Mouse (Mus musculus): ENCODE data around the gene Slc27a4. TPM values are rescaled to one million over a fixed set of nuclear protein-coding genes. Genes with fewer than 3 reads are reported as not detected.

Gene Slc27a4
- polyA plus RNA-seq, 1 experiment = 8.7 TPM

DNA sequence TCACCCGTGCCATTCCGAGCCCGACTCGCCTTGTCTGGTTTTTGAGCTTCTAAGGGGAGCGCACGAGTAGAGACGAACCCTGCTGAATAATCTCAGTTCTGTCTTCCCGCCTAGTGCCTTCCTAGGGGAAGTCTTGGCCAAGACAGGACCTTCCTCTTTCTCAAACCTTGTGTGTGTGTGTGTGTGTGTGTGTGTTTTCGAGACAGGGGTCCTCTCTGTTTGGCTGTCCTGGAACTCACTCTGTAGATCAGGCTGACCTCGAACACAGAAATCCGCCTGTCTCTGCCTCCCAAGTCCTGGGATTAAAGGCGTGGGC is 25.2 kb downstream of the Slc27a4 start:
- H3K4me1 ChIP-seq (ENCODE audit: control insufficient read depth, insufficient read depth, low read length) = no peaks in the 10 kb centered on the region
- peak overlapping the region; percentile 60 for H3K9ac ChIP-seq (ENCODE audit: low read depth, poor library complexity, severe bottlenecking)
- H3K4me3 ChIP-seq (ENCODE audit: low read depth, low read length) = peak overlapping the region; percentile 95
- TF ChIP-seq POLR2A (IDR thresholded peaks at IDR 0.05; ENCODE audit: insufficient read depth, low read length) (no peak), EP300 (IDR thresholded peaks at IDR 0.05; ENCODE audit: insufficient read depth, low read depth, low read length) (no peak), CTCF (IDR thresholded peaks at IDR 0.05; ENCODE audit: low read depth, low read length) (no peak)
- H3K9me3 ChIP-seq (replicated peaks; ENCODE audit: control insufficient read depth, insufficient read depth, low read length, poor library complexity, severe bottlenecking) = no peaks in the 10 kb centered on the region
- H3K36me3 ChIP-seq (ENCODE audit: control insufficient read depth, insufficient read depth, low read length, poor library complexity, severe bottlenecking) = no peaks in the 10 kb centered on the region
- no peaks in the 10 kb centered on the region for H3K27me3 ChIP-seq (ENCODE audit: control insufficient read depth, insufficient read depth, low read length, poor library complexity, severe bottlenecking)
- H3K27ac ChIP-seq (ENCODE audit: insufficient read depth, low read length) = no peak overlapping the region

DNA sequence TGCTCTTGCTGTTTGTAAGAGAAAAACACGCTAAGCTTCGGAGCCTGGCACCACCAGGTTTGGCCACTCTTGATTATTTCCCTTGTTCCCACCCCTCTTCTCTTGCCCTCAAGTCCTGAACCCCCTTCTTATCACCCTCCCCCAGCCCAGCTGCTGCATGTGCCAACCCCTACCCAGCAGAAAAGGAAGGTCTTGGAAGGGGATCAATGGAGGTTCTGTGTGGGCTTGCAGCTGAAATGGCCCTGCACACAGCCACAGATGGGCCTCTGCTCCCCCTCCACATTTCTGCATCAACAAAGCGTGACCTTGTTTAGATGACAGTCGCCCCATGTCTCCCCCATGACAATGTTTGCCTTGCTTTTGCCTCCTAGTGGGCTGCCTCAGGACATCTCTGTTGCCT is 28.7 kb downstream of the Slc27a4 start:
- Histone ChIP-seq H3K27ac (ENCODE audit: insufficient read depth, low read length) (no peak overlapping the region), H3K4me3 (ENCODE audit: low read depth, low read length) (no peak overlapping the region), H3K27me3 (ENCODE audit: control insufficient read depth, insufficient read depth, low read length, poor library complexity, severe bottlenecking) (no peaks in the 10 kb centered on the region), H3K4me1 (ENCODE audit: control insufficient read depth, insufficient read depth, low read length) (peaks cover 3% of the 10 kb centered on the region), H3K36me3 (ENCODE audit: control insufficient read depth, insufficient read depth, low read length, poor library complexity, severe bottlenecking) (no peaks in the 10 kb centered on the region), H3K9me3 (replicated peaks; ENCODE audit: control insufficient read depth, insufficient read depth, low read length, poor library complexity, severe bottlenecking) (no peaks in the 10 kb centered on the region), H3K9ac (ENCODE audit: low read depth, poor library complexity, severe bottlenecking) (no peak overlapping the region)
- TF ChIP-seq EP300 (IDR thresholded peaks at IDR 0.05; ENCODE audit: insufficient read depth, low read depth, low read length) (no peak), CTCF (IDR thresholded peaks at IDR 0.05; ENCODE audit: low read depth, low read length) (no peak), POLR2A (IDR thresholded peaks at IDR 0.05; ENCODE audit: insufficient read depth, low read length) (no peak)

DNA sequence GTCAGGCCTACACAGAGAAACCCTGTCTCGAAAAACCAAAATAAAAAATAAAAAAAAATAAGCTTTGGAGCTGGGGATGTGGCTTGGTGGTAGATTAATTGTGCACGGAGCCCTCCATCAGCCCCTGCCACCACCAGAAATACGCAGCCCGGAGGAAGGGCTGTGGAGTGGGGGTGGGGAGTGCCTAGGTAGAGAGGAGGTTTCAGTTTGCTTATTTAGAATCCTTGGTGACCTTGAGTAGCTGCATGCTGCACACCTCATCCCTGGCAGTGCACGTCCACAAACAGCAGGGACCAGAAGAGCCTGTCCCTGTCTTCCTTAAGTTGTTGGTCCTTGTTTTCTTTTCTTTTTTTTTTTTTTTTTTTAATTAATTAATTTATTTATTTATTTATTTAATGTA is 31.4 kb downstream of the Slc27a4 start:
- Histone ChIP-seq H3K9ac (ENCODE audit: low read depth, poor library complexity, severe bottlenecking) (no peak overlapping the region; the same call in 1 of the 2 replicates), H3K4me3 (ENCODE audit: low read depth, low read length) (no peak overlapping the region), H3K36me3 (ENCODE audit: control insufficient read depth, insufficient read depth, low read length, poor library complexity, severe bottlenecking) (no peaks in the 10 kb centered on the region), H3K9me3 (replicated peaks; ENCODE audit: control insufficient read depth, insufficient read depth, low read length, poor library complexity, severe bottlenecking) (no peaks in the 10 kb centered on the region), H3K4me1 (ENCODE audit: control insufficient read depth, insufficient read depth, low read length) (peaks cover 3% of the 10 kb centered on the region), H3K27ac (ENCODE audit: insufficient read depth, low read length) (no peak overlapping the region), H3K27me3 (ENCODE audit: control insufficient read depth, insufficient read depth, low read length, poor library complexity, severe bottlenecking) (no peaks in the 10 kb centered on the region)
- no peak for TF ChIP-seq POLR2A (IDR thresholded peaks at IDR 0.05; ENCODE audit: insufficient read depth, low read length)
- TF ChIP-seq EP300 (IDR thresholded peaks at IDR 0.05; ENCODE audit: insufficient read depth, low read depth, low read length) = no peak
- TF ChIP-seq CTCF (IDR thresholded peaks at IDR 0.05; ENCODE audit: low read depth, low read length) = no peak

DNA sequence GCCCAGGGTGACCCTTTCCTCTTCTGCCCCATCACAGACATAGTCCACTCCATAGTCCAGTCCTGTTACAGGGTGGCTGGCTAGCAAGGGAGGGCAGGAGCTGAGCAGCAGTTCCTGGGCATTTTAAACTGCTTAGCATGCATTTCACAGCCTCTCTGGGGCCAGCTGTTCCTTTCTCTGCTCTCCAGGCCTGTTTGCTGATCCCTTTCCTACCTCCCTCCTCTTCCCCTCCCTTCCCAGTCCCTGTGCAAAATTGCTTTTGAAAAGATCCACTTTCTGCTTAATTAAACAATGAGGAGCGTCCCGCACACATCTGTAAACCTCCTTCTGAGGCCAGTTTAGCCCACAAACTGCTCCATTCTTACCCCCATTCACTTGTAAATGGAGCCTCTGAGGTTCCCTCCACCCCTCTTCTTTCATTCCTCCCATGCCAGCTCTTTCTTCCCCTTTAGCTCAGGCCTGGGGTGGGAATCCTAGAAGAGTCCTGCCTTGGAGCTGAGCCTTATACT is 33.0 kb downstream of the Slc27a4 start:
- no peaks in the 10 kb centered on the region for H3K36me3 ChIP-seq (ENCODE audit: control insufficient read depth, insufficient read depth, low read length, poor library complexity, severe bottlenecking)
- no peaks in the 10 kb centered on the region for H3K27me3 ChIP-seq (ENCODE audit: control insufficient read depth, insufficient read depth, low read length, poor library complexity, severe bottlenecking)
- H3K9ac ChIP-seq (ENCODE audit: low read depth, poor library complexity, severe bottlenecking) = no peak overlapping the region
- TF ChIP-seq POLR2A (IDR thresholded peaks at IDR 0.05; ENCODE audit: insufficient read depth, low read length) = no peak
- TF ChIP-seq EP300 (IDR thresholded peaks at IDR 0.05; ENCODE audit: insufficient read depth, low read depth, low read length) = peak; percentile 66
- peaks cover 7% of the 10 kb centered on the region for H3K4me1 ChIP-seq (ENCODE audit: control insufficient read depth, insufficient read depth, low read length)
- no peak overlapping the region for H3K4me3 ChIP-seq (ENCODE audit: low read depth, low read length)
- H3K27ac ChIP-seq (ENCODE audit: insufficient read depth, low read length) = peak overlapping the region; percentile 70
- no peaks in the 10 kb centered on the region for H3K9me3 ChIP-seq (replicated peaks; ENCODE audit: control insufficient read depth, insufficient read depth, low read length, poor library complexity, severe bottlenecking)

DNA sequence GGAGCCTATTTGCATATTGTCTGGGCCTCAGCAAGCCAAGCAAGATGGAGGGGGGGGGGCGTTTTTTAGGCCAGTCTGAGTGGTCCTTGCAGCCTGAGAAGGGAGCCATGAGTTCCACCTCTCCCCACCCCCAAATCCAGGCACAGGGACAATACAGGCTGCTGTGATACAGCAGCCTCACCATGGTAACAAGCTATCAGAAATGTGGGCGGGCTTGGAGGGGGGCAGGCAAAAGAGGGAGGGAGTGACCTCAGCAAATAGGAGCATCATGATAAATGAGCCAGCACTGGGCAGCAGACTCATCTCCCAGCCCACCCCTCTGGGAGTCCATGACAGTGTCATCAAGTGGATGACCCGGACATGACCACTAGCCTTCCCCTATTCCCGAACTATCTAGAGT is 37.0 kb downstream of the Slc27a4 start:
- H3K9ac ChIP-seq (ENCODE audit: low read depth, poor library complexity, severe bottlenecking) = no peak overlapping the region
- H3K4me1 ChIP-seq (ENCODE audit: control insufficient read depth, insufficient read depth, low read length) = peaks cover 7% of the 10 kb centered on the region
- H3K4me3 ChIP-seq (ENCODE audit: low read depth, low read length) = no peak overlapping the region
- TF ChIP-seq EP300 (IDR thresholded peaks at IDR 0.05; ENCODE audit: insufficient read depth, low read depth, low read length) (no peak), POLR2A (IDR thresholded peaks at IDR 0.05; ENCODE audit: insufficient read depth, low read length) (no peak), CTCF (IDR thresholded peaks at IDR 0.05; ENCODE audit: low read depth, low read length) (no peak)
- no peaks in the 10 kb centered on the region for H3K9me3 ChIP-seq (replicated peaks; ENCODE audit: control insufficient read depth, insufficient read depth, low read length, poor library complexity, severe bottlenecking)
- no peak overlapping the region for H3K27ac ChIP-seq (ENCODE audit: insufficient read depth, low read length)
- H3K27me3 ChIP-seq (ENCODE audit: control insufficient read depth, insufficient read depth, low read length, poor library complexity, severe bottlenecking) = no peaks in the 10 kb centered on the region
- no peaks in the 10 kb centered on the region; the same call in 1 of the 2 replicates for H3K36me3 ChIP-seq (ENCODE audit: control insufficient read depth, insufficient read depth, low read length, poor library complexity, severe bottlenecking)

DNA sequence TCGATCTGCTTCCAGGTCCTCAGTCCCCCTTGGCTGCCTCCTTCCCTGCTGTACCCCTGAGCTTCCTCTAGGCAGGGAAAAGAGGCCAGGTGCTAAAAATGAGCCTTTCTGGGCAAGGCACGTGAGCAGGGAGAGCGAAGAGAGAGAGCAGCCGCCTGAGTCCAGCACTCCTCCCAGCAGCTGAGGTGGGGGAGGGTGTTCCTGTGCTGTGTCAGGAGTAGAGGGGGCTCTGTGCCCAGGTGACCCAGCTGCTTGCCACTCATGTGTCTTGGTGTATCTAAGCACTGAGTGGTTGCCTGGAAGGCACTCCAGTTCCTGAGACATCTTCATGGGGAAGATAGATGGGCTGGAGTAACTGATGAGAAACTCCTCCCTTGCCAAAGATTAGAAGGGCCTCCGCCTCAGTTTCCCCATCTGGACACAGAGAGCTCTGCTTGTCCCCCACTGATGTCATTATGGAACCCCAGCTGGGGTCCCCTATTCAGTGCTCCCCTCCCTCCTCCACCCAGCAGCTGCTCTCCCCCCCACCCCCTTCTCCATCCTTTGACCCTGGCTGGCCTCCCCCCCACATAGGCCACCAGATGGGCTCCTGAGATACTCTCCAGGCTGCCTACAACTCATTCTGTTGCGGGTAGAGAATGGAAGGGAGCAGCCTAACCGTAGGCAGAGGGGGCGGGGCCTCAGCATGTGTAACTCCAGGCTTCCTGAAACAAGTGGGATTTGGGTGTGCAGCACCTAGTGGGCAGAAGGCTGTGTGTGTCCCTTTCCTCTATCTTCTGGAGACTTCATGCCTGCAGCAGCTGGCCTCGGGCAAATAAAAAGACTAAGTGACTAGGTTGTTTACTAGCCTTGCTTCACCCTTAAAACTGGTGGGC is 41.0 kb downstream of the Slc27a4 start:
- H3K4me1 ChIP-seq (ENCODE audit: control insufficient read depth, insufficient read depth, low read length) = peaks cover 3% of the 10 kb centered on the region
- TF ChIP-seq CTCF (IDR thresholded peaks at IDR 0.05; ENCODE audit: low read depth, low read length) = no peak
- TF ChIP-seq EP300 (IDR thresholded peaks at IDR 0.05; ENCODE audit: insufficient read depth, low read depth, low read length) = no peak
- TF ChIP-seq POLR2A (IDR thresholded peaks at IDR 0.05; ENCODE audit: insufficient read depth, low read length) = no peak
- H3K9me3 ChIP-seq (replicated peaks; ENCODE audit: control insufficient read depth, insufficient read depth, low read length, poor library complexity, severe bottlenecking) = no peaks in the 10 kb centered on the region
- no peaks in the 10 kb centered on the region; the same call in 1 of the 2 replicates for H3K27me3 ChIP-seq (ENCODE audit: control insufficient read depth, insufficient read depth, low read length, poor library complexity, severe bottlenecking)
- no peak overlapping the region for H3K4me3 ChIP-seq (ENCODE audit: low read depth, low read length)
- no peak overlapping the region for H3K27ac ChIP-seq (ENCODE audit: insufficient read depth, low read length)
- H3K36me3 ChIP-seq (ENCODE audit: control insufficient read depth, insufficient read depth, low read length, poor library complexity, severe bottlenecking) = no peaks in the 10 kb centered on the region; the same call in 1 of the 2 replicates
- no peak overlapping the region for H3K9ac ChIP-seq (ENCODE audit: low read depth, poor library complexity, severe bottlenecking)

All from ES-Bruce4 (cell line).